Mouse (Mus musculus): ENCODE results near the gene Zfhx3. TPM values are rescaled to one million over a fixed set of nuclear protein-coding genes. Genes with fewer than 3 reads are reported as not detected.

Gene Zfhx3
- polyA plus RNA-seq, 1 experiment from 2014 or later: 8.4 TPM

DNA sequence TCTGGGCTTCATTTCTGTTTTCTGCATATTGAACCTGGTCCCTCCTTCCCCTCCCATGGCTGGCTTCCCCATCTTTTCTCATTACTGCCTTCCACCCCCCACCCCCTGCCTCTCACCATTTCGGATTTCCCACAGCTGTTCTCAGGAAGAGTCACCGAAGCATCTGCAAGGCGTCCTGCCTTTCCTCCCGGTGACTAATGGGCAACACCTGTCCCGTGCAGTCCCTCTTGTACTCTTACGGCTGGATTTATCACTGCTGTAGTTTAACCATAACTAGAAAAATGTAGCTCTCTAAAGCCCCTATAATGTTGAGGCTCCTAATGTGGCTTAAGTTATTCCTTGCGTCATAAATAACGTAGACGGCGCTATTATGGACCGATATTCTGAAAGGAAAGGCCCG, 119.5 kb downstream of the Zfhx3 start:
- Histone ChIP-seq H3K27ac (ENCODE audit: low read depth, low read length) (no peak overlapping the region), H3K9me3 (replicated peaks; ENCODE audit: control insufficient read depth, low read length) (no peaks in the 10 kb centered on the region), H3K36me3 (ENCODE audit: control insufficient read depth, insufficient read depth, low read length) (no peaks in the 10 kb centered on the region), H3K27me3 (ENCODE audit: control insufficient read depth, insufficient read depth, low read length) (no peaks in the 10 kb centered on the region), H3K4me3 (ENCODE audit: low read depth, low read length) (no peak overlapping the region), H3K4me2 (no peak overlapping the region), H3K4me1 (ENCODE audit: control insufficient read depth, insufficient read depth, low read length) (no peaks in the 10 kb centered on the region), H3K9ac (ENCODE audit: low read depth, low read length) (no peak overlapping the region)
- WGBS (ENCODE audit: insufficient replicate concordance): 79% methylated on average over 12 of the region's 12 CpGs
- ATAC-seq (replicated peaks; ENCODE audit: insufficient number of reproducible peaks, low FRiP score, low TSS enrichment): no peak

DNA sequence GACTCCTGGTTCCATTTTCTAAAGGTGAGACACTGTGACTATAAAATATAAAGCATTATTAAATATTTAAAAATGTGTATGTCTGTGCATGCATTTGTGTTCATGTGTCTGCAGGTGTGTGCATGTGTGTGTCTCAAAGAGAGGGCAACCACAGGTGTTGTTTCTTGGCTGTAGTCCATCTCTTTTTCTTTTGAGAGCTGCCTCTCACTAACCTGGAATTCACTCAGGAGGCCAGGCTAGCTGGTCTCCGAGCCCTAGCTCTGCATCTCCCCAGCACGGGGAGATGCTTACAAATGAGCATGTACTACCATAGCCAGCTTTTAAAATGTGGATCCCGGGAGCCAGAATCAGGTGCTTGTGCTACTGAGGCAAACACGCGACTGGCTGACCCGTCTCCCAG, 124.7 kb downstream of the Zfhx3 start:
- Histone ChIP-seq H3K36me3 (ENCODE audit: control insufficient read depth, insufficient read depth, low read length) (no peaks in the 10 kb centered on the region), H3K9ac (ENCODE audit: low read depth, low read length) (no peak overlapping the region), H3K27me3 (ENCODE audit: control insufficient read depth, insufficient read depth, low read length) (no peaks in the 10 kb centered on the region), H3K27ac (ENCODE audit: low read depth, low read length) (no peak overlapping the region), H3K9me3 (replicated peaks; ENCODE audit: control insufficient read depth, low read length) (no peaks in the 10 kb centered on the region), H3K4me3 (ENCODE audit: low read depth, low read length) (no peak overlapping the region), H3K4me2 (no peak overlapping the region), H3K4me1 (ENCODE audit: control insufficient read depth, insufficient read depth, low read length) (no peaks in the 10 kb centered on the region)
- WGBS (ENCODE audit: insufficient replicate concordance): 81% methylated on average over 6 of the region's 6 CpGs
- ATAC-seq (replicated peaks; ENCODE audit: insufficient number of reproducible peaks, low FRiP score, low TSS enrichment): no peak

DNA sequence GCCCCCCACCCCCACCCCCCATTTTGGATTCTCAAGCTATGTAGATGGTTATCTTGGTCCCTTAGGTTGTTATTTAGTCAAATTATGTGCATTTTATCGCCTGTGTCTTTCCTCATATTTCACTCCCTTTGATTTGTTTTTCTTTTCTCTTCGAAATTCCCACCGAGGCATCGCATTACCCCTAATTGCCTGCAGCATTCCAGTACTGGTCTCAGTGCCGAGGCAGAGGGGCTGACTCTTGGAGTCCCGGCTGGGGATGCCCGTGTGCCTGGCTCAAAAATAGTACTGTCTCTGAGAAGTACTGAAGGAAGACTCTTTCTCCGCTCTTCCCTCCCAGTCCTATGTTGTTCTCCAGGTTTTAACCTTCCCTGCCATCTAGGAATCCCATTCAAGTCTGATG, 125.8 kb downstream of the Zfhx3 start:
- Histone ChIP-seq H3K4me3 (ENCODE audit: low read depth, low read length) (no peak overlapping the region), H3K27me3 (ENCODE audit: control insufficient read depth, insufficient read depth, low read length) (no peaks in the 10 kb centered on the region), H3K9me3 (replicated peaks; ENCODE audit: control insufficient read depth, low read length) (no peaks in the 10 kb centered on the region), H3K9ac (ENCODE audit: low read depth, low read length) (no peak overlapping the region), H3K27ac (ENCODE audit: low read depth, low read length) (no peak overlapping the region), H3K4me1 (ENCODE audit: control insufficient read depth, insufficient read depth, low read length) (no peaks in the 10 kb centered on the region), H3K4me2 (no peak overlapping the region), H3K36me3 (ENCODE audit: control insufficient read depth, insufficient read depth, low read length) (no peaks in the 10 kb centered on the region)
- ATAC-seq (replicated peaks; ENCODE audit: insufficient number of reproducible peaks, low FRiP score, low TSS enrichment): no peak
- 36% methylated on average over 8 of the region's 8 CpGs for WGBS (ENCODE audit: insufficient replicate concordance)

DNA sequence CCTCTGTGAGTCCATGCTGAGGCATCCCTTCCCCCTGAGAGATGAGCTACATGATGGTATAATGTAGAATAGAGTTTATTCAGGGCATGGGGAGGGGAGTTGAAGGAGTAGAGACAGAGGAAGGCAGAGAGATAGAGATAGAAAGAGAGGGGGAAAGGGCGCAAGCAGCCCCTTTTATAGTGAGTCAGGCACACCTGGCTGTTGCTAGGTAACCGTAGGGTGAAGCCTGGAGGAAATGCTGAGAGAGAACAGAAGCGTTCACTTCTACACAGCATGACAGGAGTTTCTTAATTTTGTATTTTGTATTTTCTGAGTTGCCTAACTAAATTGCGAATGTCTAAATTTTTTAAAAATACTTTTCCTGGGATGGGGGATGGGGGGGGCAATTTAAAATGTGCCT, 128.0 kb downstream of the Zfhx3 start:
- no peak for ATAC-seq (replicated peaks; ENCODE audit: insufficient number of reproducible peaks, low FRiP score, low TSS enrichment)
- no peaks in the 10 kb centered on the region for H3K36me3 ChIP-seq (ENCODE audit: control insufficient read depth, insufficient read depth, low read length)
- WGBS (ENCODE audit: insufficient replicate concordance): 79% methylated on average over 4 of the region's 4 CpGs
- no peaks in the 10 kb centered on the region for H3K27me3 ChIP-seq (ENCODE audit: control insufficient read depth, insufficient read depth, low read length)
- no peaks in the 10 kb centered on the region for H3K9me3 ChIP-seq (replicated peaks; ENCODE audit: control insufficient read depth, low read length)
- no peak overlapping the region for H3K4me2 ChIP-seq
- H3K4me3 ChIP-seq (ENCODE audit: low read depth, low read length): no peak overlapping the region
- no peaks in the 10 kb centered on the region for H3K4me1 ChIP-seq (ENCODE audit: control insufficient read depth, insufficient read depth, low read length)
- no peak overlapping the region for H3K27ac ChIP-seq (ENCODE audit: low read depth, low read length)
- H3K9ac ChIP-seq (ENCODE audit: low read depth, low read length): no peak overlapping the region

DNA sequence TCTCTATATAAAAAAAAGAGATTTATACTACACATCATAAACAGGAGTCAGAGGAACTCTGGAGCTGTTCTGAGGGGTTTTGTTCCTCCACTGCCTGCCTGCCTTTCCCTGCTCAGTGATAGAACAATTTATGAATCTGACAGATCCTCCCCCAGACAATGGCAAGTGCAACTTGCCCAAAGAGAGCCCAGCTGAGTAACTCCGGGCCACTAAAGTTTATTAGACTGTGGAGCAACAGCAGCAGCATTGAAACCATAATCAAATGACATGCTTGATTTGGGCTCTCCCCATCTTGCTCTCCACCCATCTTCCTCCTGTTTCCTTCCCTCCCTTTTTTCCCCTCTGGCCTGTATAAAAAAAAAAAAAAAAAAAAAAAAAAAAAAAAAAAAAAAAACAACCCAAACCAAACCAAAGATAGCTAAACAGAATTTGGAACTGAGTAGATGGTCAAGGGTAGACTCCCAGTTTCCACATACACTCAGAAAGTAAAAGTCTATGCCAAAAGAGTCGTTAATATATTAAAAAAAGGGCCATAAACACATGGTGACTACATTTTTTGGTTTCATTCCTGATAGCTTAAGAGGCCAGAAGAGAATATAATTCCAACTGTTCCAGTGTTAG, 129.8 kb downstream of the Zfhx3 start:
- no peaks in the 10 kb centered on the region for H3K27me3 ChIP-seq (ENCODE audit: control insufficient read depth, insufficient read depth, low read length)
- no peak overlapping the region for H3K27ac ChIP-seq (ENCODE audit: low read depth, low read length)
- no peaks in the 10 kb centered on the region for H3K9me3 ChIP-seq (replicated peaks; ENCODE audit: control insufficient read depth, low read length)
- H3K4me3 ChIP-seq (ENCODE audit: low read depth, low read length): no peak overlapping the region
- 67% methylated on average over 2 of the region's 2 CpGs for WGBS (ENCODE audit: insufficient replicate concordance)
- no peak for ATAC-seq (replicated peaks; ENCODE audit: insufficient number of reproducible peaks, low FRiP score, low TSS enrichment)
- H3K36me3 ChIP-seq (ENCODE audit: control insufficient read depth, insufficient read depth, low read length): no peaks in the 10 kb centered on the region
- no peak overlapping the region for H3K4me2 ChIP-seq
- no peaks in the 10 kb centered on the region for H3K4me1 ChIP-seq (ENCODE audit: control insufficient read depth, insufficient read depth, low read length)
- H3K9ac ChIP-seq (ENCODE audit: low read depth, low read length): no peak overlapping the region

DNA sequence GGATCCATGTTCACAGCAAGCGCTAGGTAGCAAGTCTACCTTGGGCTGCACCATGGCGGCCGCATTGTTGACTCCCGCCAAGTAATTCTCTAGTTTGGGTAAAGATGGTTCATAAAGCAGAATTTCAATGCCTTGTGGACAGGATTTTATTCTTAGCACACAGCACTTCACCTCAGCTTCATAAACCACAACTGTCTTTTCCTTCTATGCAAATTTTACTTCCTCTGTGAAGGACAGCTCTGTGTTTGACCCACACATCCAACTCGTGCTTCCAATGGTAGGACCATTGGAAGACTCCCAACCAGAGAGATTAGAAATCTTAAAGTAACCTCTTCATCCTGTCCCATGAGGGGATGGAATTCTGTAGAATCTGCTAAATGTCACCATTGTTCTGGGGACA, 130.4 kb downstream of the Zfhx3 start:
- no peak overlapping the region for H3K27ac ChIP-seq (ENCODE audit: low read depth, low read length)
- 87% methylated on average over 5 of the region's 5 CpGs for WGBS (ENCODE audit: insufficient replicate concordance)

DNA sequence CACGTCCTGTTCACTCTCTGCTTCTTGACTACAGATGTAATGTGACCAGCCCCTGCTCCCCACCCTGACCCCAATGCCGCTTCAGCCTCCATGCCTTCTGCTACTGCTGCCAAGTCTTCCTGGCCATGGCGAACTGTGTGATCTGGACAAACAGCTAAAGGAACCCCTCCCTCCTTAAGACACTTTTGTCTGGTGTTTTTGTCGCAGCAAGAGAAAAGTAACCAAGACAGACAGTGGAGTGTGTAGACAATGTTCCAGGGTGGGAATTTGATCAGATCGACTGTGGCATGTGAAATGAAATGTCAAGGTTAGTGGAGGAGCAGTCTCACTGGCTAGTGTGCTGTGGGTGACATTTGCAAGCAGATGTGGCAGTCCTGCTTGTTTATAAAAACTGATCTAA, 132.7 kb downstream of the Zfhx3 start:
- no peak overlapping the region for H3K9ac ChIP-seq (ENCODE audit: low read depth, low read length)
- no peak overlapping the region for H3K4me3 ChIP-seq (ENCODE audit: low read depth, low read length)
- ATAC-seq (replicated peaks; ENCODE audit: insufficient number of reproducible peaks, low FRiP score, low TSS enrichment): no peak
- 67% methylated on average over 5 of the region's 5 CpGs for WGBS (ENCODE audit: insufficient replicate concordance)
- no peaks in the 10 kb centered on the region for H3K36me3 ChIP-seq (ENCODE audit: control insufficient read depth, insufficient read depth, low read length)
- no peaks in the 10 kb centered on the region for H3K9me3 ChIP-seq (replicated peaks; ENCODE audit: control insufficient read depth, low read length)
- H3K27me3 ChIP-seq (ENCODE audit: control insufficient read depth, insufficient read depth, low read length): no peaks in the 10 kb centered on the region
- H3K27ac ChIP-seq (ENCODE audit: low read depth, low read length): no peak overlapping the region
- no peak overlapping the region for H3K4me2 ChIP-seq
- no peaks in the 10 kb centered on the region for H3K4me1 ChIP-seq (ENCODE audit: control insufficient read depth, insufficient read depth, low read length)

More for the DNA sequence above, 130.4 kb downstream of the Zfhx3 start:
- Histone ChIP-seq H3K4me3 (ENCODE audit: low read depth, low read length) (no peak overlapping the region), H3K4me2 (no peak overlapping the region), H3K4me1 (ENCODE audit: control insufficient read depth, insufficient read depth, low read length) (no peaks in the 10 kb centered on the region), H3K36me3 (ENCODE audit: control insufficient read depth, insufficient read depth, low read length) (no peaks in the 10 kb centered on the region), H3K9me3 (replicated peaks; ENCODE audit: control insufficient read depth, low read length) (no peaks in the 10 kb centered on the region), H3K27me3 (ENCODE audit: control insufficient read depth, insufficient read depth, low read length) (no peaks in the 10 kb centered on the region), H3K9ac (ENCODE audit: low read depth, low read length) (no peak overlapping the region)
- ATAC-seq (replicated peaks; ENCODE audit: insufficient number of reproducible peaks, low FRiP score, low TSS enrichment): no peak

DNA sequence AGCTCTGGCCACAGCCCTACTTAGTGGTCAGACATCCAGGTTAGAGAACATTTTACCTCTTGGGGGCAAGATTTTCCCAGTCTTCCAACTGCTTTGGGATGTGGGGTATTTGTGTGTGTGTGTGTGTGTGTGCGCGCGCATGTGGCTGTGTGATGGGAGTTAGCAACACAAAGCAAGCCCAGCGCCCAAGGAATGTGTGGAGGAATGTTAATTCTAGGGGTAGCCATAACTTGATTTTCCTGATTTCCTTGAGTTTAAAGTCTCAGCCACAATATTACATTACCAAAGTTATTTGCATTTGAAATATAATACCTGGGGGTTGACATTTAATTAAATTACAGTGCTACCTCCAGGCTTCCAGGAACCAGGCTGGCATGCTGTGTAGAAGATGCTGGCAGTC, 136.3 kb downstream of the Zfhx3 start:
- Histone ChIP-seq H3K27me3 (ENCODE audit: control insufficient read depth, insufficient read depth, low read length) (no peaks in the 10 kb centered on the region), H3K4me1 (ENCODE audit: control insufficient read depth, insufficient read depth, low read length) (peaks cover 4% of the 10 kb centered on the region; the same call in 1 of the 2 replicates), H3K27ac (ENCODE audit: low read depth, low read length) (no peak overlapping the region), H3K4me2 (no peak overlapping the region), H3K9ac (ENCODE audit: low read depth, low read length) (no peak overlapping the region), H3K4me3 (ENCODE audit: low read depth, low read length) (no peak overlapping the region), H3K36me3 (ENCODE audit: control insufficient read depth, insufficient read depth, low read length) (no peaks in the 10 kb centered on the region), H3K9me3 (replicated peaks; ENCODE audit: control insufficient read depth, low read length) (no peaks in the 10 kb centered on the region)
- 85% methylated on average over 4 of the region's 4 CpGs for WGBS (ENCODE audit: insufficient replicate concordance)
- ATAC-seq (replicated peaks; ENCODE audit: insufficient number of reproducible peaks, low FRiP score, low TSS enrichment): no peak

DNA sequence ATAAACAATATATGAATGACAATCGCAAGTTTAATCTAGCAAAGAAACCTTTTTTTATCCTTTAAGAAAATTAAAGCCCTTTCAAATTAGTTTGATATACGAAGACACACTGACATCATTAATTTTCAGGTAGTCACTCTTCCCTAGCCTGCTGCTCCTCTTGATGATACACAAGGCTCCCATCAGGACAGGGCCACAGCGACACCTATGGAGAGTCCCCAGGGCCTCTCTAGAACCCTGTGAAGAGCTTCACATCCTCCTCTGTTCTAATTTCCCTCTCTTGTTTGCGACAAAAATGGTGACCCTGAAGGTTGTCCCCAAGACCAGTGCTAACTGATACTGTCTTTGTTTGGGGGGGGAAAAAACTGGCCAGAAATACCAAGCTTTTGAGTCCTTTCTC, 144.5 kb downstream of the Zfhx3 start:
- ATAC-seq (replicated peaks; ENCODE audit: insufficient number of reproducible peaks, low FRiP score, low TSS enrichment): no peak
- no peaks in the 10 kb centered on the region for H3K27me3 ChIP-seq (ENCODE audit: control insufficient read depth, insufficient read depth, low read length)
- H3K9me3 ChIP-seq (replicated peaks; ENCODE audit: control insufficient read depth, low read length): no peaks in the 10 kb centered on the region
- H3K4me1 ChIP-seq (ENCODE audit: control insufficient read depth, insufficient read depth, low read length): no peaks in the 10 kb centered on the region
- no peak overlapping the region for H3K27ac ChIP-seq (ENCODE audit: low read depth, low read length)
- H3K9ac ChIP-seq (ENCODE audit: low read depth, low read length): no peak overlapping the region
- H3K36me3 ChIP-seq (ENCODE audit: control insufficient read depth, insufficient read depth, low read length): no peaks in the 10 kb centered on the region
- no peak overlapping the region for H3K4me2 ChIP-seq
- H3K4me3 ChIP-seq (ENCODE audit: low read depth, low read length): no peak overlapping the region
- 64% methylated on average over 4 of the region's 4 CpGs for WGBS (ENCODE audit: insufficient replicate concordance)
